Mouse (Mus musculus): ENCODE data around the gene Cdc5l. TPM values are rescaled to one million over a fixed set of nuclear protein-coding genes. Genes with fewer than 3 reads are reported as not detected.
"Not testable (repeated sequence)": the region's sequence is repeated elsewhere in the genome, so short reads cannot be mapped to it uniquely, and the experiment has no call there.

Cdc5l gene
- total and polyA plus RNA-seq, 2 experiments, result 3.5 to 15.5 TPM

DNA sequence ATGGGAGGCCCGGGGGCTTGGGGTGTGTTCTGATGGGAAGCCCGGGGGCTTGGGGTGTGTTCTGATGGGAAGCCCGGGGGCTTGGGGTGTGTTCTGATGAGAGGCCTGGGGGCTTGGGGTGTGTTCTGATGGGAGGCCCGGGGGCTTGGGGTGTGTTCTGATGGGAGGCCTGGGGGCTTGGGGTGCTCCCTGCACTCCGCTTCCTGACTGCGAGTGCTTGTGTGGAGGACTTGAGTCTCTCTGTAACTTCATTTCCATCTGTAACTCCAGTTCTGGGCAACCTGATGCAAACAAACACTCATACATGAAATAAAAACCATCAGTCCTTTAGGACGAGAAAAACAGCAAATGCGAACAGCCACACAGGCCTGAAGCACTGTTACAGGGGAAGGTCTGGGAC is 25.5 kb upstream of the Cdc5l start:
- no peak for DNase-seq (ENCODE audit: extremely low read depth, low read depth, low spot score)
- H3K27me3 ChIP-seq (ENCODE audit: control insufficient read depth, insufficient read depth, low read length), result no peaks in the 10 kb centered on the region
- H3K79me2 ChIP-seq (ENCODE audit: control insufficient read depth, insufficient read depth, low read length), result no peaks in the 10 kb centered on the region
- no peak overlapping the region for H3K27ac ChIP-seq (replicated peaks; ENCODE audit: insufficient read depth, low read depth, low read length)
- 89% methylated on average over 8 of the region's 8 CpGs for WGBS
- H3K9ac ChIP-seq (ENCODE audit: low read depth, low read length), result no peak overlapping the region
- no peak overlapping the region for H3K4me3 ChIP-seq (ENCODE audit: insufficient read depth, low read depth, low read length)
- no peak for TF ChIP-seq CTCF (IDR thresholded peaks at IDR 0.05; ENCODE audit: low read depth, low read length)
- no peak for TF ChIP-seq POLR2A (IDR thresholded peaks at IDR 0.05; ENCODE audit: extremely low read depth, insufficient read depth, low read length)
- no peaks in the 10 kb centered on the region for H3K36me3 ChIP-seq (ENCODE audit: control insufficient read depth, insufficient read depth, low read length)
- no peaks in the 10 kb centered on the region for H3K4me1 ChIP-seq (ENCODE audit: control insufficient read depth, insufficient read depth, low read length)

GRCm38 (mm10) chr17:45458516-45458915 is 25.0 kb upstream of the Cdc5l start:
- no peak for DNase-seq (ENCODE audit: extremely low read depth, low read depth, low spot score)
- H3K79me2 ChIP-seq (ENCODE audit: control insufficient read depth, insufficient read depth, low read length), result no peaks in the 10 kb centered on the region
- TF ChIP-seq CTCF (IDR thresholded peaks at IDR 0.05; ENCODE audit: low read depth, low read length), result no peak
- TF ChIP-seq POLR2A (IDR thresholded peaks at IDR 0.05; ENCODE audit: extremely low read depth, insufficient read depth, low read length), result no peak
- 87% methylated on average over 4 of the region's 4 CpGs for WGBS
- H3K9ac ChIP-seq (ENCODE audit: low read depth, low read length), result no peak overlapping the region
- no peaks in the 10 kb centered on the region for H3K36me3 ChIP-seq (ENCODE audit: control insufficient read depth, insufficient read depth, low read length)
- no peaks in the 10 kb centered on the region for H3K27me3 ChIP-seq (ENCODE audit: control insufficient read depth, insufficient read depth, low read length)
- H3K4me3 ChIP-seq (ENCODE audit: insufficient read depth, low read depth, low read length), result no peak overlapping the region
- H3K4me1 ChIP-seq (ENCODE audit: control insufficient read depth, insufficient read depth, low read length), result no peaks in the 10 kb centered on the region
- H3K27ac ChIP-seq (replicated peaks; ENCODE audit: insufficient read depth, low read depth, low read length), result no peak overlapping the region

- 94% methylated on average over 5 of the region's 5 CpGs for WGBS
- no peak for TF ChIP-seq CTCF (IDR thresholded peaks at IDR 0.05; ENCODE audit: low read depth, low read length)
- TF ChIP-seq POLR2A (IDR thresholded peaks at IDR 0.05; ENCODE audit: extremely low read depth, insufficient read depth, low read length), result no peak
Measured at GRCm38 (mm10) chr17:45457487-45457886, 23.9 kb upstream of the Cdc5l start.

GRCm38 (mm10) chr17:45456260-45457152 is 23.0 kb upstream of the Cdc5l start:
- Histone ChIP-seq H3K4me3 (ENCODE audit: insufficient read depth, low read depth, low read length) (no peak overlapping the region), H3K36me3 (ENCODE audit: control insufficient read depth, insufficient read depth, low read length) (no peaks in the 10 kb centered on the region), H3K27ac (replicated peaks; ENCODE audit: insufficient read depth, low read depth, low read length) (no peak overlapping the region), H3K4me1 (ENCODE audit: control insufficient read depth, insufficient read depth, low read length) (no peaks in the 10 kb centered on the region), H3K27me3 (ENCODE audit: control insufficient read depth, insufficient read depth, low read length) (no peaks in the 10 kb centered on the region), H3K79me2 (ENCODE audit: control insufficient read depth, insufficient read depth, low read length) (no peaks in the 10 kb centered on the region), H3K9ac (ENCODE audit: low read depth, low read length) (no peak overlapping the region)
- no peak for TF ChIP-seq CTCF (IDR thresholded peaks at IDR 0.05; ENCODE audit: low read depth, low read length)
- no peak for TF ChIP-seq POLR2A (IDR thresholded peaks at IDR 0.05; ENCODE audit: extremely low read depth, insufficient read depth, low read length)
- DNase-seq (ENCODE audit: extremely low read depth, low read depth, low spot score), result no peak
- WGBS, result 84% methylated on average over 13 of the region's 13 CpGs

More at GRCm38 (mm10) chr17:45457487-45457886, 23.9 kb upstream of the Cdc5l start:
- Histone ChIP-seq H3K36me3 (ENCODE audit: control insufficient read depth, insufficient read depth, low read length) (no peaks in the 10 kb centered on the region), H3K4me3 (ENCODE audit: insufficient read depth, low read depth, low read length) (no peak overlapping the region), H3K27ac (replicated peaks; ENCODE audit: insufficient read depth, low read depth, low read length) (no peak overlapping the region), H3K27me3 (ENCODE audit: control insufficient read depth, insufficient read depth, low read length) (no peaks in the 10 kb centered on the region), H3K9ac (ENCODE audit: low read depth, low read length) (no peak overlapping the region), H3K79me2 (ENCODE audit: control insufficient read depth, insufficient read depth, low read length) (no peaks in the 10 kb centered on the region), H3K4me1 (ENCODE audit: control insufficient read depth, insufficient read depth, low read length) (no peaks in the 10 kb centered on the region)
- DNase-seq (ENCODE audit: extremely low read depth, low read depth, low spot score), result no peak

- not testable (repeated sequence) for H3K4me3 ChIP-seq (ENCODE audit: insufficient read depth, low read depth, low read length); H3K27me3 ChIP-seq (ENCODE audit: control insufficient read depth, insufficient read depth, low read length); H3K36me3 ChIP-seq (ENCODE audit: control insufficient read depth, insufficient read depth, low read length); H3K4me1 ChIP-seq (ENCODE audit: control insufficient read depth, insufficient read depth, low read length); H3K27ac ChIP-seq (replicated peaks; ENCODE audit: insufficient read depth, low read depth, low read length); DNase-seq (ENCODE audit: extremely low read depth, low read depth, low spot score); H3K79me2 ChIP-seq (ENCODE audit: control insufficient read depth, insufficient read depth, low read length); H3K9ac ChIP-seq (ENCODE audit: low read depth, low read length)
- WGBS, result 92% methylated on average over 9 of the region's 9 CpGs
Measured at GRCm38 (mm10) chr17:45455783-45456182, 22.2 kb upstream of the Cdc5l start.

DNA sequence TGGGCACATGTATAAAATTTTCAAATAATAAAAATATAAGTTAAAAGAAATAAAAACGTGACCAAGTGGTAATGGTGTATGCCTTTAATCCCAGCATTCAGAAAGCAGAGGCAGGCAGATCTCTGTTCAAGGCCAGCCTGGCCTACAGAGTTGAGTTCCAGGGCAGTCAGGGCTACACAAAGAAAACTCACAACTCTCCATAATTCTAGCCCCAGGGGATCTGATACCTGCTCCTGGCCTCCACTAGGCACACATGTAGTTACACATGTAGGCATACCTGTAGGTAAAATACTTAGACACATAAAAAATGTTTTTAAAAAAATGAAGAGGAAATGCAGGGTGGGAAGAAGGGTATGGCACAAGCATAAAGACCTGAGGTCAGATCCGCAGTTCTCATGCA is 21.3 kb upstream of the Cdc5l start:
- H3K27me3 ChIP-seq (ENCODE audit: control insufficient read depth, insufficient read depth, low read length), result no peaks in the 10 kb centered on the region
- TF ChIP-seq CTCF (IDR thresholded peaks at IDR 0.05; ENCODE audit: low read depth, low read length), result no peak
- no peak for TF ChIP-seq POLR2A (IDR thresholded peaks at IDR 0.05; ENCODE audit: extremely low read depth, insufficient read depth, low read length)

More for the DNA sequence above, 21.3 kb upstream of the Cdc5l start:
- no peaks in the 10 kb centered on the region for H3K4me1 ChIP-seq (ENCODE audit: control insufficient read depth, insufficient read depth, low read length)
- no peak for DNase-seq (ENCODE audit: extremely low read depth, low read depth, low spot score)
- H3K36me3 ChIP-seq (ENCODE audit: control insufficient read depth, insufficient read depth, low read length), result no peaks in the 10 kb centered on the region
- no peaks in the 10 kb centered on the region for H3K79me2 ChIP-seq (ENCODE audit: control insufficient read depth, insufficient read depth, low read length)
- no peak overlapping the region for H3K27ac ChIP-seq (replicated peaks; ENCODE audit: insufficient read depth, low read depth, low read length)
- WGBS, result 83% methylated on average over 2 of the region's 2 CpGs
- no peak overlapping the region for H3K9ac ChIP-seq (ENCODE audit: low read depth, low read length)
- no peak overlapping the region for H3K4me3 ChIP-seq (ENCODE audit: insufficient read depth, low read depth, low read length)
